Mouse (Mus musculus): ENCODE measurements around the gene Skida1.

DNA sequence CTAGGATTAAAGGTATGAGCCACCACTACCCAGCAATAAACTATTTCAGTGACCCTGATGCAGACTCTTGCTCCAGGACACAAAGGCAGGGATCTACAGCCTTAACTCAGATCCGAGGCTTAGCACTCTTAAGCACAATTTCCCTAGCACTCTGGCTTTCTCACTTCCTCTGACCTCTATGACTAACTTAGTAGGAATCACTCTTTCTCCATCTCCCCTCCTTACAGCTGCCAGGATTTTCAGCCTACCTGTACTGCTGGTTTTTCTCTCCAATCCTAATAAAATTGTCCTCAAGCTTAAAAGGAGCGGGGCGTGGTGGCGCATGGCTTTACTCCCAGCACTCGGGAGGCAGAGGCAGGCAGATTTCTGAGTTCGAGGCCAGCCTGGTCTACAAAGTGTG is 31.5 kb downstream of the Skida1 start:
- TF ChIP-seq POLR2A (IDR thresholded peaks at IDR 0.05; ENCODE audit: extremely low read depth, insufficient read depth, low read length) (no peak), CTCF (IDR thresholded peaks at IDR 0.05; ENCODE audit: extremely low read depth, insufficient read depth, low read length) (no peak)
